Mouse (Mus musculus): ENCODE results near the gene Celf2. TPM values are rescaled to one million over a fixed set of nuclear protein-coding genes. Genes with fewer than 3 reads are reported as not detected.
A peak's percentile ranks its signal among the peaks of the same experiment; 100 is the strongest.

Celf2 gene
- polyA plus RNA-seq, 1 experiment: 68.7 TPM

GRCm38 (mm10) chr2:6927693-6928360, 581.5 kb downstream of the Celf2 start:
- no peak for TF ChIP-seq POLR2A (IDR thresholded peaks at IDR 0.05; ENCODE audit: borderline replicate concordance, insufficient read depth, low read length)
- TF ChIP-seq CTCF (IDR thresholded peaks at IDR 0.05; ENCODE audit: borderline replicate concordance, insufficient read depth, low read depth, low read length): no peak
- Histone ChIP-seq H3K4me3 (replicated peaks; ENCODE audit: insufficient read depth, low read depth, low read length) (no peak overlapping the region), H3K27me3 (ENCODE audit: control insufficient read depth, insufficient read depth, low read length) (no peaks in the 10 kb centered on the region), H3K27ac (ENCODE audit: insufficient read depth, low read length) (no peak overlapping the region), H3K4me1 (ENCODE audit: control insufficient read depth, insufficient read depth, low read length) (no peaks in the 10 kb centered on the region)
- no peak for DNase-seq
- WGBS: 79% methylated on average over 4 of the region's 4 CpGs

DNA sequence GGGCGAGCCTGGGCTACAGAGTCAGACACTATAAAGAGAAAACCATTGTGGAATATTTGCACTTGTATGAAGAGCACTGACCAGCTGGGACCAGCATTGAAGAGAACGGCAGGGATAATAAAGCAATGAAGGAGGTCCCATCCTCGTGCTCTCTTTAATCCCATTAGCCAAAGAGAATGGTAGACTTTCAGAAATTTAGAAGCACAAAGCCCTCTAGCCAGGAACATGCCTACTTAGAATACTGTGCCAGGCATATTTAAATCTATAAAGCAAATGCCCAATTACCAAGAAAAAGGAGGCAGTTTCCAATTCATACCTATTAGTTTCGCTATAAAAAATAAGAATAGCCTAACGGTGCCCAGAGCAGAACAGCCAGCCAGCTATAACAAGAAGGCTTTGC, 583.9 kb downstream of the Celf2 start:
- no peak for TF ChIP-seq CTCF (IDR thresholded peaks at IDR 0.05; ENCODE audit: borderline replicate concordance, insufficient read depth, low read depth, low read length)
- TF ChIP-seq POLR2A (IDR thresholded peaks at IDR 0.05; ENCODE audit: borderline replicate concordance, insufficient read depth, low read length): no peak
- no peak overlapping the region for H3K27ac ChIP-seq (ENCODE audit: insufficient read depth, low read length)
- H3K4me1 ChIP-seq (ENCODE audit: control insufficient read depth, insufficient read depth, low read length): no peaks in the 10 kb centered on the region
- no peaks in the 10 kb centered on the region for H3K27me3 ChIP-seq (ENCODE audit: control insufficient read depth, insufficient read depth, low read length)
- no peak for DNase-seq
- 92% methylated on average over 5 of the region's 5 CpGs for WGBS
- H3K4me3 ChIP-seq (replicated peaks; ENCODE audit: insufficient read depth, low read depth, low read length): no peak overlapping the region

- Histone ChIP-seq H3K27me3 (ENCODE audit: control insufficient read depth, insufficient read depth, low read length) (no peaks in the 10 kb centered on the region), H3K4me3 (replicated peaks; ENCODE audit: insufficient read depth, low read depth, low read length) (no peak overlapping the region), H3K4me1 (ENCODE audit: control insufficient read depth, insufficient read depth, low read length) (no peaks in the 10 kb centered on the region), H3K27ac (ENCODE audit: insufficient read depth, low read length) (no peak overlapping the region)
- 33% methylated on average over 15 of the region's 15 CpGs for WGBS
- DNase-seq: peak; percentile 22 to 60
- TF ChIP-seq CTCF (IDR thresholded peaks at IDR 0.05; ENCODE audit: borderline replicate concordance, insufficient read depth, low read depth, low read length) (no peak), POLR2A (IDR thresholded peaks at IDR 0.05; ENCODE audit: borderline replicate concordance, insufficient read depth, low read length) (no peak)
These were observed 585.5 kb downstream of the Celf2 start for GRCm38 (mm10) chr2:6923738-6924474.

DNA sequence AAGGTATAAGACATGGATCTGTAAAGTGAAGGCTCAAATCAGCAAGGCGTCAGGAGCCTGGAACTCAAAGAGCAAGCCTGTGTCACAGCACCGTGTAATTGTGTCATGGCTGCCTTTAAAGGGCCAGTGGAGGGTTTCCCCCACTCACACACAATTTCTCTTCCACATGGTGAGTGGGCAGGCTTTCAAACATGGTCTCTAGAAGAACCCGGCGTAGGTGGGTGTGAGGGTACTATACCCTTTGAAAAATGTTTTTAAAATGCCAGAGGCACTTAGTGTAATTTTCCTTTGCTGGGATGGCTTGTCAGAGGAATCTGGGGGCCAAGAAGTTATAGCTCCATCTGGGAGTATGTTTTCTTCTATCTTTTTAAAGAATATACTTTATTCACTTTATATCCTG, 594.0 kb downstream of the Celf2 start:
- Histone ChIP-seq H3K4me1 (ENCODE audit: control insufficient read depth, insufficient read depth, low read length) (no peaks in the 10 kb centered on the region), H3K27me3 (ENCODE audit: control insufficient read depth, insufficient read depth, low read length) (no peaks in the 10 kb centered on the region), H3K27ac (ENCODE audit: insufficient read depth, low read length) (no peak overlapping the region), H3K4me3 (replicated peaks; ENCODE audit: insufficient read depth, low read depth, low read length) (no peak overlapping the region)
- TF ChIP-seq POLR2A (IDR thresholded peaks at IDR 0.05; ENCODE audit: borderline replicate concordance, insufficient read depth, low read length) (no peak), CTCF (IDR thresholded peaks at IDR 0.05; ENCODE audit: borderline replicate concordance, insufficient read depth, low read depth, low read length) (no peak)
- no peak for DNase-seq
- WGBS: 85% methylated on average over 4 of the region's 4 CpGs

DNA sequence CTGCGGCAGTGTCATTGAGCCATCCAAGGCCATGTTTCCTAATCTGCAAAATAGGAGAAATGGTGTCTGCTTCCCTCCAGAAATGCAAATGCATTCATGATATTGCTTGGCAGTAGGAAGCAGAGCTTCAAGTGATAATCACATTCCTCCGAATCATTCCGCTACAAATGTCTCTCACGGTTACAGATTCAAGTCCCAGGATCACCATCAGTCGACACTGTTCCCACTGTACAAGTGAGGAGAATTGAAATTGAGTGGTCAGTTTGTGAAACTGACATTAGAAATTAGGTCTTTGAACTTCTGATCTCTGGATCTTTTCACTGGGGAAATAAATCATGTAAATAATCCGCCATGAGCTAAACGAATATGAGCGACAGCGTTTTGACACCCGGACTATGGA, 596.0 kb downstream of the Celf2 start:
- 87% methylated on average over 10 of the region's 10 CpGs for WGBS
- DNase-seq: no peak
- Histone ChIP-seq H3K27me3 (ENCODE audit: control insufficient read depth, insufficient read depth, low read length) (no peaks in the 10 kb centered on the region), H3K4me1 (ENCODE audit: control insufficient read depth, insufficient read depth, low read length) (no peaks in the 10 kb centered on the region), H3K4me3 (replicated peaks; ENCODE audit: insufficient read depth, low read depth, low read length) (no peak overlapping the region), H3K27ac (ENCODE audit: insufficient read depth, low read length) (no peak overlapping the region)
- TF ChIP-seq CTCF (IDR thresholded peaks at IDR 0.05; ENCODE audit: borderline replicate concordance, insufficient read depth, low read depth, low read length) (no peak), POLR2A (IDR thresholded peaks at IDR 0.05; ENCODE audit: borderline replicate concordance, insufficient read depth, low read length) (no peak)

GRCm38 (mm10) chr2:6911932-6912331, 597.4 kb downstream of the Celf2 start:
- no peak overlapping the region for H3K4me3 ChIP-seq (replicated peaks; ENCODE audit: insufficient read depth, low read depth, low read length)
- no peaks in the 10 kb centered on the region for H3K4me1 ChIP-seq (ENCODE audit: control insufficient read depth, insufficient read depth, low read length)
- WGBS: 51% methylated on average over 7 of the region's 7 CpGs
- no peak for DNase-seq
- TF ChIP-seq CTCF (IDR thresholded peaks at IDR 0.05; ENCODE audit: borderline replicate concordance, insufficient read depth, low read depth, low read length): no peak
- TF ChIP-seq POLR2A (IDR thresholded peaks at IDR 0.05; ENCODE audit: borderline replicate concordance, insufficient read depth, low read length): no peak
- H3K27ac ChIP-seq (ENCODE audit: insufficient read depth, low read length): no peak overlapping the region
- no peaks in the 10 kb centered on the region for H3K27me3 ChIP-seq (ENCODE audit: control insufficient read depth, insufficient read depth, low read length)

DNA sequence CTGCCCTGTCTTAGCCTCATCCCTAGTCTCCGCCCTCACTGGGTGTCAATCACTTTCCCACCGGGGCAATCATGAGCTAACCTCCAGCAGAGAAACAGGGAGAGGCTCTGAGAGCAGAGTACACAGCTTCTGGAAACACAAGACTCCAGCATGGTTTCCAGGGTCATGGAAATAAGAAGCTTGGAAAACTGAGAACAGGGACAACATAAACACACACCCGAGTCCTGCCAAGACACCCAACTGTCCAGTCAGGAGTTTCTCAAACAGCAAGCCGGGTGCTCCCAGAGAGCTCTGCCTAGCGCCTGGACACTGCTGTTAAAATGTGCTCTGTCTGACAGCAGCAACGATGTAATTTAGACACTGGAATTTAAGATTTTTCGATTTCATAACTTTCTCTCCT, 599.4 kb downstream of the Celf2 start:
- no peak for DNase-seq
- Histone ChIP-seq H3K27me3 (ENCODE audit: control insufficient read depth, insufficient read depth, low read length) (no peaks in the 10 kb centered on the region), H3K4me3 (replicated peaks; ENCODE audit: insufficient read depth, low read depth, low read length) (no peak overlapping the region), H3K27ac (ENCODE audit: insufficient read depth, low read length) (no peak overlapping the region), H3K4me1 (ENCODE audit: control insufficient read depth, insufficient read depth, low read length) (no peaks in the 10 kb centered on the region)
- WGBS: 66% methylated on average over 7 of the region's 7 CpGs
- TF ChIP-seq POLR2A (IDR thresholded peaks at IDR 0.05; ENCODE audit: borderline replicate concordance, insufficient read depth, low read length) (no peak), CTCF (IDR thresholded peaks at IDR 0.05; ENCODE audit: borderline replicate concordance, insufficient read depth, low read depth, low read length) (no peak)

DNA sequence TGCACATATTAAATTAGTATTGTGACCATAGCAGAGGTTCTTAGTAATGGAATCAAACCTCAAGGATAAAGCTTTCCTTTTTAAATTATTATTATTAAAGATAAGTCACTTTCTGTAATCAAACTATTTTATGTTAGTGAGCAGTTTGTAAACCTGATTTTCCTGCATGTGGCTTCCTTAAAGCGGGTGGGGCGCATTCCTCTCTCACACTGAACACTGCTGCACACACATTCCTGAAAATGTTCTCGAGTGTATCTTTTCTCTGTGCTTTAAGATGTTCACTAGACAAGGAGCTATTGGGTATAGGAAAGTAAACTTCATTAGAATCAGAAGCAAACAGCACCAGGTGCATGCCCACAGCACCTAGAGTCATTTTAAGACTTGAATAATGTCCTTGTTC, 605.0 kb downstream of the Celf2 start:
- Histone ChIP-seq H3K4me3 (replicated peaks; ENCODE audit: insufficient read depth, low read depth, low read length) (no peak overlapping the region), H3K27me3 (ENCODE audit: control insufficient read depth, insufficient read depth, low read length) (no peaks in the 10 kb centered on the region), H3K4me1 (ENCODE audit: control insufficient read depth, insufficient read depth, low read length) (no peaks in the 10 kb centered on the region), H3K27ac (ENCODE audit: insufficient read depth, low read length) (no peak overlapping the region)
- TF ChIP-seq CTCF (IDR thresholded peaks at IDR 0.05; ENCODE audit: borderline replicate concordance, insufficient read depth, low read depth, low read length) (no peak), POLR2A (IDR thresholded peaks at IDR 0.05; ENCODE audit: borderline replicate concordance, insufficient read depth, low read length) (no peak)
- DNase-seq: no peak
- 87% methylated on average over 3 of the region's 3 CpGs for WGBS

All from cerebellum, adult 2 months (tissue).